Mouse (Mus musculus) thymus, postnatal 10 days (tissue): ENCODE results near the gene Irs1.

Experiments
- DNase-seq, 2 experiments: peaks; one replicate each; pipeline ENCODE4 v3.0.0; 2021; ENCODE audit warnings: low spot score in 2 of 2

Gene Irs1

DNA sequence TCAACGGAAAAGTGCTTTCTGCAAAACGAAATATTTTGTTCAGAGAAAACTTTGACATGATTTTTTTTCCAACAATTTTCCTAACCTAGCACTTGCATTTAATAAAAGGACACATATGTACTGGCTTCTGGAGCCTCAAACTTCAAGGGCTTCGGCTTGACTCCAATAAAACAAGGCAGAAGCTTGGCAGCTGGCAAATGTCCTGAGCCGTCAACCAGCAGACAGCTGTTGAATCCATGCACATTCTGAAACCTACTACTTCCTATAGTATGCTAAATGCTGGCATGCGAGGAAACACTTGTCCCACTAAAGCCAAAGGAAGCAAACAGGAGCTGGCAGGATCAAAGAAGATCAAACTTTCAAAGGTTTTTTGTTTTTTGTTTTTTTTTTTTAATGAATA lies 33.8 kb downstream of the Irs1 start:
- DNase-seq, result no peak

DNA sequence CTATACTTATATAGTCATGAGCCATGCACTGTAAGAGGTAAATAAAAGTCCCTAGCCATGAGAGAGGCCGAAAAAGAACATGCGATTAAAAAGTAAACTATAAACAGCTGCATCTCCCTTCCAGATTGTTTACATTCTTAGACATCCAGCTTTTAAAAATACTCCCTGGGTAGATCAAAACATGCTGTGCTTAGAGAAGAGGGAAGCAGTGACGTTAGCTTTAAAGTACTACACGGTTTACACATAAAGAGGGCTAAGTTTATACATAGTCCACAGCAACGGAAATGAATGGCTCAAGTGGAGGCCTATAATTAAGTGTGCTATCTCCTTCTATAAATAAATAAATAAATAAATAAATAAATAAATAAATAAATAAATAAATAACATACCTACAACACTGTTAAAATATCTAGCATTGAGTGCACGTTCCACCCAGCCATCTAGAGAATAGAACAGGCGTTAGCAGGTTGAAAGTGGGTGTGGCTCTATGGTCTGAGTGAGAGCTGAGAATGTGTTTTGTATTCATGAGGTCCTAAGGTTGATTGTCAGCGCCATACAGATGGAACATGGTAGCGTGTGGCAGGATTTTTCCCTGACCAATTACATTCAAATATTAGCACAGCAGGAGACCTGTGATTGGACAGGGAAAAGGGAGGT lies 37.3 kb downstream of the Irs1 start:
- DNase-seq, result no peak

DNA sequence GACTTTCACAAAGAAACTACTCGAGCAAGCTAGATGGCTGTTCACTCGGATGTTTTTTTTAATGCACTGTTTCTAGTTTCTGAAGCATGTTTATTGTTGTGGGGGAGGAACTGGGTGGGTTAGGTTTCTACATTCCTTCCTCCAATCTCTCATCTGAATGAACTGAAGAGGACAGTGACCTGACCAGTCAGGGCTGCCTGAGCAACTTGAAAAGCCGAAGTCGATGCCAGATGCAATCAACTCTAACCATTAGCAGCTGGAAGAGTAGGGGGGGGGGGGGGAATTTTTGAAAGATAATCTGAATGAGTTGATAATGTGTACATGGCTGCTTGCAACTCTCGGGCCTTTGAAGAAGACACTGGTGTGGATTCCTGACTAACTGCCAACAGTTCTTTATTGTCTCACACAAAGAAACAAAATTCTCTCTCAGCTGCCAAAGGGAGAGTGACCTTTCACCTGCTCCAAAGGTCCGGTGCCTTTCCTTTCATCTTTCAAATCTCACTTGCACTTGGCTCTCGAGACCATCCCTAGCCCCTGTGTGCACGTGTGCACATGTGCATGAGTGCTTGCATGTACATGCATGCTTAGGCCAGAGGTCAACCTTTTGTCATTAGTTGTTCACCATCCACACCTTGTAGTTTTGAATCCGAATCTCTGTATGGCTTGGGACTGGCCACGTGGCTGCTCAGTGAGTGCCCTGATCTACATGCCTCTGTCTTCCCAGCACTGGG lies 43.8 kb downstream of the Irs1 start:
- DNase-seq, result no peak

DNA sequence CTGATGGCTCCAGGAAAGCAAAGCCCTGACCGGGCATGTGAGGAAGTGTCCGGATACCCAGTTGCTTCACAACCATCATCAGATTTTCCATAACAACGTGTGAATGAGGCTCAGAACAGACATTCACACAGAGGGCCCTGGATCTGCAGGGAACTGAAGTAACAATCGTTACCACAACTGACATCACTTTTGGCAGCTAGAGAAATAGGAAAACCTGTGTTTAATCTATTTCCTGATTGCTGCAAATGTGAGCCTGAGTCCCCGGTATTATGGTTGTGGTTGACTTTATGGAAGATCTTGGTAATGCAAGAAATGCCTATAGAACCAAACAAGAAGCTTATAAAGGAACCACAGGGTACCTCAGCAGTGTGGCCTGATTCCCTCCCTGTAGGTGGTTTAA lies 46.2 kb downstream of the Irs1 start:
- DNase-seq, result no peak

DNA sequence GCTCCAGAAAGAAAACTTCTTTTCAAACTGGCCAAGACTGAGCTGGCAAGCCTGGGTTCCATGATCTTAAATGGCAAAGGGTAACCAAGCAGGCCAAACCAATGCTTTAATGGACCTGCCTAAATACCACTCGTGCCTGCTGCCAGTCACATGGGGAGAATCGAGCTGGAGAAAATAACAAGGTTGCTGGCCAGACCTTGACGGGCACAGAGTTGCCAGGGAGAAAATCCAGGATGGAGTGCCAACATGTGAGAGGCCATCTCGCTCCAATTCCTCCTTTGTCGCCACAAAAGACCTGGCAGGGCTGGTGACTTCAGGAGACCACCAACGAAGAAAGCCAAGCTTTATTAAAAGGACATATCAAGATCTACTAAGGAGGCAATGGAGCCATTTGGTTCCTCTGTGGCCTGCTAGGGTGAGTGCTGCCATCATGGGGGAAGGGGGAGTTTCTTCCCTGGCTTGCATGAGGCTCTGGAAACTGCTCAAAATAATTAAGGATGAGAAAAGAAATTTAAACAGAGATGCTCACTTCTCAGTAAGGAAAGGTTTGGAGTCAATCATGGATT lies 47.9 kb downstream of the Irs1 start:
- DNase-seq, result no peak

DNA sequence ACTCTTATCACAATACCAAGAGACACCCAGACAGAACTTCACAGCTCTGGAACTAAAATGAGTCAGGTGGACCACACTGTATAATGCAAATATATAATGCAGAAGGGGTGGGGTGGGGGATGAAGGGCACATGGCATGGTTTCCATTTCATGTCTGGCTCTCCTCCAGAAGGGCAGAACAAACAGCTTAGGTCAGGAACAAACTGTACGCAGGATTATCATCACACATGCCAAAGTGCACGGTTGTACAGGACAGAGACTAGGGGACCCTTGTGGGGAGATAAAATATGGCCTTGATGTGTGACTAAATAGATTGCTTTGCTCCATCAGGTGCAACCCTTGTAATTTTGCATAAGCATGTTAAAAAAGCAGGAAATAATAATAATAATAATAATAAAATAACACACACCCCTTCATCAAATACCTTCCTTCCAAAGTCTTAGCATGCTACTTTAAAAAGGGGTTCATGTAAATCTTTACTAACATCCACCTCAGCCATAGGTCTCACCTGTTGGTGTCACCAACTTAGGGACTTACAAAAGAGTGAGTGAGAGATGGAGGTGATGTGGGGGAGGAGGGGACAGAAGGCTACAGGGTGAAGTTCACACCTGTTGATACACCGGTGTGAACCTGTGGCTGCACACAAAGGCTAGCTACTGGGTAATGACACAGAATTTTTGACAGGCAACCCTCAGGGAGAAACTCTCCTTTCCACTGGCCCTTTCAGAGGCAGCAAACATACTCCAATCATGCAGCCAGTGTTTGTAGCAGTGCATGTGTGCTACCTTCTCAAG lies 51.6 kb downstream of the Irs1 start:
- DNase-seq, result no peak

DNA sequence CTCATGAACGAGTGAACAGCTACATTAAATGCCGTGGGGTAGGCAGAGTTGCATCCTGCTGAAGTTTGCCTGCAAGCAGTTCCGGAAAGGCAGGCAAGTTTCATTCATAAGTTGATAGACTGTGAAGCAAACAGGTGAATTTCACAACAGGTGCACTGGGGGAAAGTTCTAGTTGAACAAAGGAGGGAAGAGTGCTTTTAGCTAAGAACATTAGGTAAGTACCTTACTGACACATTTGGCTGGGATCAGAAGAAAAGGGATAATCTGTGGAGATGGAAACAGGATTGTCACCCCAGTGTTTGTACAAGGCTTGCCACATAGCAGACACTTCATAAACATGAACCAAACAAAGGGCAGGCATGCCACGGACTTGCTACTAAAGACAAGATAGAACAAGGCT lies 53.0 kb downstream of the Irs1 start:
- no peak for DNase-seq

DNA sequence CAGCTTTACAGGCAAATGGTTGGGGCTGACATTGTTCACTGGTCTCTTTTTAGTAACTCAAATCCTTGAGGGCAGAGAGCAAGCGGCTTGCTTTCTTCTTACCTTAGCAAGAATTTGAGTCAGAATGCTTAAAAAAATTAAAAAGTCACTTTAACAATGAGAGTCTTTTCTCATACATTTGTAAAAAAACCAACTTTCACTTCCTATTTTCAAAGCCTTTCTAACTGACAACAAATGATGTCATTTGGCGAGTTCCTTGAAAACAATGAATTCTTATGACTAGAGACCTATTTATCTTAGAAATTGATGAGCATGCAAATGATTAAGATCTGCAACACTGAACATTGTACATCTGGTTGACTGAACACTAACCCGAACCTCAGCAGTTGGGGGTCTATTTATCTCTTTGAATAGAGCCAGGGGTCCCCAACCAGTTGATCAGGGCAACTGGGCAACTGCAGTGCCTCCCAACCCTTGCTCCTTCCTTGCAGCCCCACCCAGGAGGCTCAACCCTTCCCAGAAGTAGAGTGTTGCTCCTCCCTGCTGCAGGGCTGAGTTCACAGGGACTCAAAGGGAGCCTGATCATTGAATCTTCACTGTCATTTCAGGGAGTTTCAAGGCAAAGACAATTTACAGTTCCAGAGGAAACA lies 55.6 kb downstream of the Irs1 start:
- DNase-seq, result no peak

- no peak for DNase-seq
These were observed 56.6 kb downstream of the Irs1 start for GRCm38 (mm10) chr1:82234616-82235015.

- no peak for DNase-seq
These were observed 58.4 kb downstream of the Irs1 start, which contains the start of gene Gm9747 for GRCm38 (mm10) chr1:82232812-82233211. Gm9747 (plus strand) TSS chr1:82233112.

GRCm38 (mm10) chr1:82228841-82229240 lies 62.4 kb downstream of the Irs1 start:
- DNase-seq, result no peak

GRCm38 (mm10) chr1:82223042-82223795 lies 68.0 kb downstream of the Irs1 start:
- DNase-seq, result no peak

- no peak for DNase-seq
These were observed 69.8 kb downstream of the Irs1 start for GRCm38 (mm10) chr1:82221462-82221861.

DNA sequence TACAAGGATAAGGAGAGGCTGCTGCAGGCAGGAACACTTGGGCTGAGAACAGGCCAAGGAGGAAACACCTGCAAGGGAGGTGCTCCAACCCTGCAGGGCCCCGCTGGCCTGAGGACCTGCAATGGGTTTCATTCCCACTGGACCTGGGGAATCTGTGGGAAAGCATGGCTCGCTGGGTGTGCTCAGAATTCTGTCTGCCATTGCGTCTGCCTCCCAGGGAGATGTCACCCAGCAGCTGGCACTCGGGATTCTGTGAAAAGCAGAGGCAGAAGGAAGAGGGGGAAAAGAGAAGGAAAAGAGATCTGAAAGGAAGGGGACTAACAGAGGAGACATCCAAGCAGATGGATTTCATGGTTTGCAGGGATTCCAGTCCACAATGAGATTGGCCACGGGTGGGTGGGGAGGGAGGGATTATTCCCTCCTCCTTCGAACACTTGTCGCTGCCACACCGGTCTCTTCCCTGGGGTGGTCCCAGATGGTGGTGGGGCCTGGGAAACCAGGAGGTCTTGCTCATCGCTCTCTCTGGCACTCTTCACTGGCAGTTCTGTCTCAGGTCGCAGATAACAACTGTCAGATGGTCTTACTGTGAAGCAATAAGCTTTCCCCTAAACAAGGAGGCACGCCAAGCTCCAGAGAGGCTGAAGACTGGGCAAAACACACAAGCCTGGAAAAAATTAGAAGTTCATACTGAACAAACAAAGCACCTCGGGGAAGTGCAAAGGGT lies 70.4 kb downstream of the Irs1 start:
- no peak for DNase-seq

- no peak for DNase-seq
These were observed 83.7 kb downstream of the Irs1 start for GRCm38 (mm10) chr1:82207511-82207910.

DNA sequence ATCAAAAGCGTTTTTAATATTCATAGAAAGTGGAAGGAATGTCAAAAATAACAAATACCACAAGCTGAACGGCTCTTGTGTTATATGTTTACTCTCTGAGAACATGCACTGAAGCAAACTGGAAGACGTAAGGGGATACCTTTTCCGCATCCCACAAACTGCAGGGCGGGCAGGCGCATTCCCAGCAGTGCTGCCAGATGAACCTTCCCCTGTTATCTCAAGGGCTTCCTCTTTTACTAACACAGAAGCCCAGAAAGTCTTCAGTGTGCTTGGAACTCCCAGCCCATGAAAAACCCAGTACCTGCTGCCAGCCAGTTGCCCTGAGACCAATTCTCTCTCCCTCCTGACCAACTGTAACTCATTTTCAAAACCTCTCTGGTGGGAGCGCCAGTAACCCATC lies 90.6 kb downstream of the Irs1 start:
- no peak for DNase-seq

GRCm38 (mm10) chr1:82199918-82200317 lies 91.3 kb downstream of the Irs1 start:
- no peak for DNase-seq

- no peak for DNase-seq
These were observed 99.6 kb downstream of the Irs1 start for GRCm38 (mm10) chr1:82191579-82191978.

- no peak for DNase-seq
These were observed 101.7 kb downstream of the Irs1 start for GRCm38 (mm10) chr1:82189516-82189915.

DNA sequence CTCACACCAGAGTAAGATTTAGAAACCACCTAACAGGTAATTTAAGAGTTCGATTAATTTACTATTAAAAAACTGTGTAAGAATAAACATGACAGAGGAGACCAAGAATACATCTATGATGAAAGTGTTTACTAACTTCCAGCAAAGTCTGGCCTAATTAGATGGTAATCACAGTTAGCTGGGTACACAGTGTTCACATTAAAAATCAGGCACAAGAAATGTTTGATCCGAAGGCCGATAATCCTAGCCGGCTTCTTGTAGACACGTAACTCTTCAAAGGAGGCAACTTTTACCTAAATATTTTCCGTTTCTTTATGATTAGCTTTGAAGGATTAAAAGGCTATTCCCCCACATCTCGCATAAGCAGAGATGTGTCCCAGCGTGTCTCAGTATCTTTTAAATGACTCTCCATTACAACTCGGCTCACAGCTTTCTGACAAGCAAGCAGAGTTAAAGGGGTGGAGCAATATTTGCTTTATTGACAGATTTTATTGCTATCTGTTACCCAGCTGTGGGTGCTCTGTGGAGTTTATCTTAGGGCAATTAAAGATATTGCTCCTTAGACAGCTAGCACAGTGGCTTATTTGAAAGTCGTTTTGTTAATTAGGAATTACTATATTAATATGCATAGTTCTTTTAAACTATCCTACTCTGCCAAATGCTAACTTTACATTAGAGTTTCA lies 102.5 kb downstream of the Irs1 start:
- no peak for DNase-seq
